Mouse (Mus musculus) neutrophil, adult 59 days (primary cell): ENCODE data around the gene Gdf15. TPM values are rescaled to one million over a fixed set of nuclear protein-coding genes. Genes with fewer than 3 reads are reported as not detected.

Experiments used
- total RNA-seq, 2 experiments: library from RNA; stranded (reverse); gene quantifications; 1 replicate in 1 of 2; 2 replicates in 1 of 2; pipeline ENCODE4 v1.2.4; 2023

Gene Gdf15
- total RNA-seq: under 1 TPM; 0.46 to 0.67 TPM

GRCm38 (mm10) chr8:70632346-70632892, at the start of gene Gdf15:
Gene Gdf15, minus strand, starts transcription at chr8:70632456.

GRCm38 (mm10) chr8:70673079-70673856, 41.0 kb upstream of the Gdf15 start, which contains the start of gene Lsm4:
Gene Lsm4, plus strand, starts transcription at chr8:70673248.

DNA sequence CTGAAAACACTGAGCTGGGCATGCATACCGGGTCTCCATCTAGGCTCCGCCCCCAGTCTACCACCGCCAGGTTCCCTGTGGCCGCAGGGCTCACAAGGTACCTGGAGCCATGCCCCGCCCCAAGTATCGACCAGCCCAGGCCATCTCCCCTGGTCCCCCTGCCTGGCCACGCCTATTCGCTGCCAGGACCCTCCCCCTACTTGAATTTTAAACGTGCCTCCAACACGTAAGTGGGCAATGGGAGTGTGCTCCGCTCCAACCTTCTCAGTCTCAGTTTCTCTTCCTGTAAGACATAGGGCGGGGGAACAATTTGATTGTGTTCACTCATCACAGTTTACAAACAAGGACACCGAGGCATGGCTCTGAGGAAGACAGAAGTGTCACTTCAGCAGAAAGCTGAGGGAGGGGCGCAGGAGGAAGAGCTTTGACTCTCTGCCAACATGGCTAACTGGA, 28.0 kb upstream of the Gdf15 start, which contains the start of gene Pgpep1:
Gene Pgpep1 (minus strand): TSS at position 116 of the 453 bp plus-strand sequence.

GRCm38 (mm10) chr8:70615894-70616293, 16.4 kb downstream of the Gdf15 start, which contains the start of gene Lrrc25:
Gene Lrrc25, plus strand, starts transcription at chr8:70616155.

DNA sequence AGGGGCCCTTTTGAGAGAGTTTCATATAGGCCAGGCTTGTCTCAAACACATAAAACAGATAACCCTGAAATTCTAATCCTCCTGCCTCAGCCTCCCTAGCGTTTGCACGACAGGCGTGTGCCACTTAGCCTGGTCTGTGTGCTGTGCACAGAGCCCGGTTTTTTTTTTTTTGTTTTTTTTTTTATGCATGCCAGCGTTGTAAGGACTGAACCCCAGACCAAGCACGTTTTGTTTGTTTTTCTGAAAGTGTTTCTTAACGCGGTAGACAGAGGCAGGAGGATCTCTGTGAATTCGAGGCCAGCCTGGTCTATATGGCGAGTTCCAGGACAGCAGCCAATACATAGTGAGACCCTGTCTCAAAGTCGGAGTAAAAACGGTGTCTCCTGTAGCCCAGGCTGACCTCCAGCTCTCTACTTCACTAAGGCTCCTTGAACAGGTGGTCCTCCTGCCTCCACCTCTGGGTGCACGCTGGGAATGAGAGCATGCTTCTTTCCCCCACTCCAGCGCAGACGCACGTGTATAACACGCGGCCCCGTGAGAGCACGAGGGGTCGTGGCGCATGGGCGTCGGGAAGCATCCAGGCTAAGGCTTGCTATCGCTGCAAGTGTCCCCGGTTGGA, 23.4 kb downstream of the Gdf15 start, which contains the start of gene Ssbp4:
Gene Ssbp4 (minus strand): TSS at position 124 of the 619 bp plus-strand sequence.

DNA sequence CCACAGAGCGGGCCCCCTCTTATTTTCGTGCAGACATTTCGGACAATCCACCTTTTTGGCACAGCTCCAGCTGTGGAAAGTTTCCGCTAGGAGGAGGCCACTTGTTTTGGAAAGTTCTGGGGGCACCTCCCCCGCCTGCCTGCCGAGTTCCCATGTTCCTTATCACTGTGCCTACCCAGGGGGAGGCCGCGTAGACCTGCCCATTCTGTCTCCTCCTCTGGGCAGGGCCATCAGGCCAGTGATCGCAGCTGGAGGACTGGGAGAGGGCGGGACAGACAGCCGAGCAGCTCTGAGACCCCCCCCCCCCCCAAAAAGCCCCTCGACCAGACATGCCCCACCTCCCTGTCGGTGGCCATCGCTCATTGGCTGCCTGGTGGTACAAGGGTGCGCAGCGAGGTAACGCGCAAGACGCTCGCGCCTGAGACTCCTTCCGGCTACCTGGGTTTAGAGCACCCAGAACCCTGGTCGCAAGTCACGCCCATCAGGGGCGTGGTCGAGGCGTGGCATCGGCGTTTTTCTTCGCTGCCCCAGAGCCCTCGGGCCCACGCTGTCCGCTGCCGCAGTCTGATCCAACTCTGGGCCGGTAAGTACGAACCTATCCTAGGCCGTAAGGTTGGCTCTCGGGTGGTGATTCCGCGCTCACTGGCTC, 38.2 kb downstream of the Gdf15 start, which contains the start of gene Isyna1:
Gene Isyna1 (plus strand): TSS at position 413 of the 649 bp plus-strand sequence.

Other genes with a start within 250 kb of the Gdf15 start
- gene Crtc1, start 192.9 kb downstream of the Gdf15 start, total RNA-seq: 1 to 10 TPM; 4.6 to 6.1 TPM
- gene Klhl26, start 155.5 kb downstream of the Gdf15 start, total RNA-seq: 1 to 10 TPM; 2.8 to 3.1 TPM
- not detected for gene Tmem59l, start 145.1 kb downstream of the Gdf15 start, total RNA-seq
- not detected for gene Crlf1, start 139.3 kb downstream of the Gdf15 start, total RNA-seq
- gene Rex1bd, start 125.7 kb downstream of the Gdf15 start, total RNA-seq: 10 to 100 TPM; 34.2 to 41.7 TPM
- gene Uba52, start 121.7 kb downstream of the Gdf15 start, total RNA-seq: 1,000 to 10,000 TPM; 1,079 to 1,154 TPM
- gene Fkbp8, start 104.7 kb downstream of the Gdf15 start, total RNA-seq: 100 to 1,000 TPM; 180 to 195 TPM
- 10 to 100 TPM; 35.5 to 41.3 TPM for gene Kxd1, start 104.5 kb downstream of the Gdf15 start, total RNA-seq
- 10 to 100 TPM; 45.8 to 47.5 TPM for gene Ell, start 93.0 kb downstream of the Gdf15 start, total RNA-seq
- gene Isyna1, start 38.1 kb downstream of the Gdf15 start, total RNA-seq: 10 to 100 TPM; 36.3 to 37.9 TPM
- 10 to 100 TPM; 56.0 to 61.5 TPM for gene Ssbp4, start 23.6 kb downstream of the Gdf15 start, total RNA-seq
- gene Lrrc25, start 16.3 kb downstream of the Gdf15 start, total RNA-seq: 10 to 100 TPM; 80.6 to 91.2 TPM
- 1 to 10 TPM; 2.9 to 3.7 TPM for gene Pgpep1, start 27.9 kb upstream of the Gdf15 start, total RNA-seq
- 10 to 100 TPM; 45.3 to 47.9 TPM for gene Lsm4, start 40.8 kb upstream of the Gdf15 start, total RNA-seq
- gene Jund, start 66.5 kb upstream of the Gdf15 start, total RNA-seq: 100 to 1,000 TPM; 528 to 702 TPM
- 1 to 10 TPM; 3.2 to 5.3 TPM for gene Iqcn, start 71.0 kb upstream of the Gdf15 start, total RNA-seq
- under 1 TPM in 1 of 2 experiments, not detected in 1; 0.33 TPM for gene Gm3336, start 86.1 kb upstream of the Gdf15 start, total RNA-seq
- gene Pde4c, start 91.3 kb upstream of the Gdf15 start, total RNA-seq: under 1 TPM; 0.62 to 0.80 TPM
- gene Rab3a, start 122.2 kb upstream of the Gdf15 start, total RNA-seq: 1 to 10 TPM; 2.4 to 4.8 TPM
- gene Mpv17l2, start 128.5 kb upstream of the Gdf15 start, total RNA-seq: 10 to 100 TPM; 16.8 to 19.4 TPM
- gene Pik3r2, start 144.3 kb upstream of the Gdf15 start, total RNA-seq: 10 to 100 TPM; 20.1 to 20.5 TPM
- gene Mast3, start 172.6 kb upstream of the Gdf15 start, total RNA-seq: 100 to 1,000 TPM; 165 to 179 TPM
- 1 to 10 TPM in 1 of 2 experiments, under 1 TPM in 1; 0.31 to 1.4 TPM for gene Il12rb1, start 176.0 kb upstream of the Gdf15 start, total RNA-seq
- 10 to 100 TPM; 11.8 to 12.8 TPM for gene Arrdc2, start 207.3 kb upstream of the Gdf15 start, total RNA-seq
- gene Kcnn1, start 230.8 kb upstream of the Gdf15 start, total RNA-seq: under 1 TPM in 1 of 2 experiments, not detected in 1; 0.20 TPM
- gene Ccdc124, start 241.5 kb upstream of the Gdf15 start, total RNA-seq: 10 to 100 TPM; 31.4 to 33.4 TPM